Mouse (Mus musculus) hindbrain, embryonic 10.5 days (tissue): Measurements from ENCODE around the gene Plxna4. TPM values are rescaled to one million over a fixed set of nuclear protein-coding genes. Genes with fewer than 3 reads are reported as not detected.
A peak's percentile ranks its signal among the peaks of the same experiment; 100 is the strongest.

Experiments used
- DNase-seq: peaks from one replicate; pipeline ENCODE4 v3.0.0-alpha.2; 2017; ENCODE audit warnings: low spot score
- H3K27ac ChIP-seq: fragments of 300-500 bp; sonication (generic); 2 replicates; pipeline ENCODE4 v1.5.1; 2016; ENCODE audit warnings: mild to moderate bottlenecking, moderate library complexity
- H3K27me3 ChIP-seq: fragments of 300-500 bp; sonication (generic); 2 replicates; pipeline ENCODE4 v1.6.1; 2016; ENCODE audit warnings: mild to moderate bottlenecking; ENCODE audit not compliant: poor library complexity, insufficient read depth, severe bottlenecking
- H3K36me3 ChIP-seq: fragments of 300-500 bp; sonication (generic); 2 replicates; pipeline ENCODE4 v1.6.1; 2016; ENCODE audit warnings: mild to moderate bottlenecking, moderate library complexity
- H3K4me1 ChIP-seq: fragments of 300-500 bp; sonication (generic); replicated peaks from 2 replicates; pipeline ENCODE4 v1.6.1; 2016; ENCODE audit warnings: mild to moderate bottlenecking
- H3K4me3 ChIP-seq: fragments of 300-500 bp; sonication (generic); 2 replicates; pipeline ENCODE4 v1.5.1; 2016; ENCODE audit warnings: mild to moderate bottlenecking, moderate library complexity
- H3K9me3 ChIP-seq: fragments of 300-500 bp; sonication (generic); 2 replicates; pipeline ENCODE4 v1.6.1; 2016; ENCODE audit warnings: mild to moderate bottlenecking, moderate library complexity
- WGBS: fragments of 180-500 bp; shearing (Covaris S2); methylation state at CpG from one replicate; pipeline ENCODE4 v1.1.7; 2016; 5-methylcytosine and 5-hydroxymethylcytosine counted together
- polyA plus RNA-seq: library from polyadenylated mRNA; unstranded; fragments of >200 nt; fragmentation: Nextera tagmentation; extraction: Ambion mirVana; gene quantifications from 2 replicates; pipeline ENCODE4 v1.2.1, GENCODE M21; 2016

Gene Plxna4
- polyA plus RNA-seq, 1 experiment from 2014 or later = 3.8 TPM

DNA sequence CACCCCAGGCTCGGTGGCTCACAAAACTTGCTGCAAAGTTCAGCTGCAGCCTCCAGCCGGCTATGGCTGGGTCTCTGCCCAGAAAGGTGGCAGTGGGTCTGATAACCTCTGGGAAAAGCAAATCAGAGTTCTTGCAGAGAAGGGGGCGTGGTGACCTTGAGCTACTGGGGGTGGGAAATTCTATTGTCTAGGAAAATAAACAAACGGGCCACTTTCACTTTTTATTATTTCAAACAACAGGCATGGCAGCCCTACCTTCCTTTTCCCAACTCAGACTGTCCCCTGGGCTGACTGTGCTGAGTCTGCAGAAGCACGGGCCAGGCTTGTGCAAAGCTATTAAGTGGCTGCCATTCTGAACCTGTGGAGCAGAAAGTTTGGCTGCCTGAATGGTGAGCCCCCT lies 94.4 kb downstream of the Plxna4 start:
- H3K4me1 ChIP-seq = peaks cover 16% of the 10 kb centered on the region
- no peaks in the 10 kb centered on the region for H3K9me3 ChIP-seq
- no peak overlapping the region; the same call in 1 of the 2 replicates for H3K27ac ChIP-seq
- H3K4me3 ChIP-seq = no peak overlapping the region
- no peaks in the 10 kb centered on the region for H3K27me3 ChIP-seq
- DNase-seq = no peak
- no peaks in the 10 kb centered on the region for H3K36me3 ChIP-seq
- WGBS = 33% methylated on average over 5 of the region's 5 CpGs

DNA sequence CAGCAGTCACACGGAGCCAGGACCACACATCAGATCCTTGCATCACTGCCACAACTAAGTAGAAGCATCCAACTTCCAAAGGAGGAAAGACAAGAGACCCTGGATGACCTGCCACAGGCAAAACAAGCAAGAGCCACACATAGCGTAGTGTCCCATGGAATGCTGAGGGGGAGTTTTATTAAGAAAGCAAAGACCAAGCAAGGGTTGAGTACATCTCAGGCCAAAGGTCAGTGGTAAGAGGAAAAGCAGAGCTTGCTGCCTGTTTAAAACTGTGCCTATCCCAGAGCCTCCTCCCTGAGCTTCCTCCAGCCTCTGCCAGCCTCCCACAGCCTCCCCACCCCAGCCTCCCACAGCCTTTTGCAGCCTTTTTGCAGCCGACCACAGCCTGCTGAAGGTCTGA lies 100.9 kb downstream of the Plxna4 start:
- Histone ChIP-seq H3K27ac (peak overlapping the region; percentile 45), H3K9me3 (no peaks in the 10 kb centered on the region), H3K27me3 (no peaks in the 10 kb centered on the region), H3K36me3 (no peaks in the 10 kb centered on the region), H3K4me3 (no peak overlapping the region), H3K4me1 (peaks cover 13% of the 10 kb centered on the region)
- no peak for DNase-seq
- 58% methylated on average over 3 of the region's 3 CpGs for WGBS

DNA sequence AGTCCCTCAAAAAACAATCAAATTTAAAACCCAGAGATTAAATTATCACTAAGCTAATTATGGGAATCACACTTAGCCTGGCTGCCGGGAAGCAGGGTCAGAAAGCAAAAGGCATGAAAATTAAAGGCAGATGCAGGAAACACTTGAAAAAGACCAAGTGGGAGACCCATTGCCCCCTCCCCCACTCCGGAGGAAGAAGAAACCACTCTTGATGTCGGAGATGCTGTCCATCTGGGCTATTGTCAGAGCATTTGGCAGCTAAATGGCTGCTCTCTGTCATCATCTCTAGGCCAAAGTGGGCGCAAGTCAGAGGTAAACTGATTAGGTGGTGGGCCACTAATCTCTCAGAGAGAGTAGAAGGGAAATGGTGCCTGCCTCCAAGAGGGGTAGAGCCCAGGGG lies 105.5 kb downstream of the Plxna4 start:
- Histone ChIP-seq H3K27me3 (no peaks in the 10 kb centered on the region), H3K4me3 (no peak overlapping the region), H3K4me1 (peaks cover 42% of the 10 kb centered on the region), H3K9me3 (no peaks in the 10 kb centered on the region), H3K36me3 (no peaks in the 10 kb centered on the region), H3K27ac (no peak overlapping the region)
- DNase-seq = peak; percentile 19
- WGBS = 50% methylated on average over 4 of the region's 4 CpGs

DNA sequence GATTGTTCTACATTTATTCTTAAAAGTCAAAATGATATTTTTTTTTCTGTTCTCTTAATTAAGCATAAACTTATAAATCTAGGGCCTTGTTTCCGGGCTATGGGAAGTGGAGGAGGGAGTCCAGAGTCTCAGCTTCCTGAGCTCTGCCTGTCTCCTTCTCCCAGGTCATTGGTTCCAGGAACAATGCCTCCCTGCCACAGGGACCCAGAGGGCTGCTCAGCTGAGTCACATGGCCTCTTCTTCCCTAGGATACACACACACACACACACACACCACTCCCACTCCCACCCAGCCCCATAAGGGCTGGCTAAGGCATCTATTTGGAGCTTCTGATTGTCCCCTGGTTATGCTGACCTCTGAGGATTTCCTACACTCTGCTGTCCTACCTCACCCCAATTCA lies 107.3 kb downstream of the Plxna4 start:
- H3K36me3 ChIP-seq = no peaks in the 10 kb centered on the region
- H3K27ac ChIP-seq = no peak overlapping the region
- no peaks in the 10 kb centered on the region for H3K27me3 ChIP-seq
- H3K4me3 ChIP-seq = no peak overlapping the region
- 79% methylated on average over 1 of the region's 1 CpGs for WGBS
- H3K9me3 ChIP-seq = no peaks in the 10 kb centered on the region
- peaks cover 37% of the 10 kb centered on the region for H3K4me1 ChIP-seq
- DNase-seq = no peak

DNA sequence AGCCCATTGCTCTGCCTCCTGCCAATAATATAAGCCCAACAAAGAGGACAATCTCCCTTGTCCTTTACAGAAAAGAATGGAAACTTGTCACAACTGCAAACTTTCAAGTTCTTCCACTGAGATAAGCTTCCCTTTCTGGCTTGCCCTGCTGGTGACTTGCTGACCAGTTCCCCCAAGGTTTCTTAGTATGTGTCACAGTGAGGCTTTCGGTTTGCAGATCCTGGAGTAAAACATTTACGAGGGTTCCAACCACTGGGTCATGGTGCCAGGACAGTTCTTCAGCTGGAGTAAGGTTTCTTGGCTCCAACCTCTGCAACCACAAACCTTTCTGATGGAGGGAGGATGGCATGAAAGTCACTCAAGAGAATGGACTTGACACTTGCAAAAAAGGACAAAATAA lies 108.2 kb downstream of the Plxna4 start:
- H3K4me3 ChIP-seq = no peak overlapping the region
- no peak for DNase-seq
- H3K27me3 ChIP-seq = no peaks in the 10 kb centered on the region
- peak overlapping the region; percentile 54 for H3K27ac ChIP-seq
- H3K4me1 ChIP-seq = peaks cover 39% of the 10 kb centered on the region
- no peaks in the 10 kb centered on the region for H3K9me3 ChIP-seq
- H3K36me3 ChIP-seq = no peaks in the 10 kb centered on the region
- WGBS = 81% methylated on average over 2 of the region's 2 CpGs

DNA sequence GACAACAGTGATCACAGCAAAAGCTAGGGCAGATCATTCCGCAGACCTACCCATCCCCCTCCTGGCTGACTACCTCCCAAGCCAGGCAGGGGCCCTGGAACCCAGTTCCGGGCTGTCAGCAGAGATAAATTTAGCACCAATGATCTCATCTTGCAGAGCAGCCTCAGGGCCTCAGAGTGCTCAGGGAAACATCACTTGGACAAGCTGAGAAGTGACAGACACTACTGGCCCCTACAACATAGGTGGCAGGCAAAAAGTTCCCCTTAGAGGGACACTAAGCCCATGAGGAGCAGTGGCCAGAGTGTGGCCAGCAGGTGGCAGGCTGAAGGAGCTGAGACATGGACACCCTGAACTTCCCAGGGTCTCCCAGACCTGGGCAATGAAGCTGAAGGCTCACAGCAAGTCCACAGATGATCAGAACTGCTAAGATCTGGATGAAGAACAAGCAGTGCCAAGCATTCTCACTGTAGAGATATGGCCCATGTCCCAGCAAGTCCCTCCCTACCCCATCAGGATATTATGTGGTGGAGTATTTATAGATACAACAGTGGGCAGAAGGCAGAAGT lies 108.7 kb downstream of the Plxna4 start:
- 51% methylated on average over 2 of the region's 2 CpGs for WGBS
- H3K27ac ChIP-seq = peak overlapping the region; percentile 54; the same call in 1 of the 2 replicates
- DNase-seq = peak; percentile 41

DNA sequence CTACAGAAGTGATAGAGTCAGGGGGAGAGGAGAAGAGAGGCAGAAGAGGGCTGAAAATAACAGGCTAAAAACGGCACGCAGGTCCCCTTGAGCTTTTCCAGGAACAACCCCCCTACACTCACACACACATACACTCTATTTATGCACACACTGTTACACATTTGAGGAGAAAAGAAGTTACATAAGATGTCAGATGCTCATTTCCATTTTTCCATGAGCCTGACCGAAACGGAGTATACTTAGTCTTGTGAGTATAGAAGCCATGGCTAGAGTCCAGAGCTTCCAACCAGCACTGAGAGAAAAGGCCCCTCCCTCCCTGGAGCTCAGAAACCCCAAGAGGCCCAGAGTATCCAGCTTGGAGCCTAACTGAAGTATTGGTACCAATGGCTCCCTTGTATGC lies 112.0 kb downstream of the Plxna4 start:
- Histone ChIP-seq H3K27me3 (no peaks in the 10 kb centered on the region), H3K36me3 (no peaks in the 10 kb centered on the region), H3K27ac (no peak overlapping the region), H3K4me3 (no peak overlapping the region), H3K4me1 (peaks cover 27% of the 10 kb centered on the region), H3K9me3 (no peaks in the 10 kb centered on the region)
- no peak for DNase-seq
- WGBS = 92% methylated on average over 4 of the region's 4 CpGs

More for the DNA sequence above, 108.7 kb downstream of the Plxna4 start:
- Histone ChIP-seq H3K4me3 (no peak overlapping the region), H3K36me3 (no peaks in the 10 kb centered on the region), H3K4me1 (peaks cover 41% of the 10 kb centered on the region), H3K27me3 (no peaks in the 10 kb centered on the region), H3K9me3 (no peaks in the 10 kb centered on the region)

DNA sequence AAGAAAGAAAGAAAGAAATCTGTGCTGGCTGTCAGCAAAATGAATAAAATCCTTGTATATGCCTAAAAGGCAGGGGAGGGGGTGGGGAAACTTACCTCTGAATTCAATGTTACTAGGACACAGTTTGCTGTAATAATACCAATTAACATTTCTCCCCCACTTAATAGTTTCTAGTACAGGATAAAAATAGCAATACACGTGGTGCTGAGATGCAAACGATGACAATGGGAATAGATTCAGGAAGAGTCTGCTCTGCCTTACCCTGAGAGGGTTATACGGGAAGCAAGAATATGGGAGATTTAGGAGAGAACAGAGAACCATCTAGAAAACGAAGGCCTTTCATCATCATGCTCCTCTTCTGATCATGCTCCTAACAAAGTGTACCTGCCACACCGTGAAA lies 115.9 kb downstream of the Plxna4 start:
- H3K27me3 ChIP-seq = no peaks in the 10 kb centered on the region
- H3K9me3 ChIP-seq = no peaks in the 10 kb centered on the region
- no peak overlapping the region for H3K4me3 ChIP-seq
- no peak overlapping the region for H3K27ac ChIP-seq
- no peak for DNase-seq
- 87% methylated on average over 5 of the region's 5 CpGs for WGBS
- H3K36me3 ChIP-seq = no peaks in the 10 kb centered on the region
- 0 out of 2 replicates have a peak, but pooled peaks cover 4% of the 10 kb centered on the region for H3K4me1 ChIP-seq

DNA sequence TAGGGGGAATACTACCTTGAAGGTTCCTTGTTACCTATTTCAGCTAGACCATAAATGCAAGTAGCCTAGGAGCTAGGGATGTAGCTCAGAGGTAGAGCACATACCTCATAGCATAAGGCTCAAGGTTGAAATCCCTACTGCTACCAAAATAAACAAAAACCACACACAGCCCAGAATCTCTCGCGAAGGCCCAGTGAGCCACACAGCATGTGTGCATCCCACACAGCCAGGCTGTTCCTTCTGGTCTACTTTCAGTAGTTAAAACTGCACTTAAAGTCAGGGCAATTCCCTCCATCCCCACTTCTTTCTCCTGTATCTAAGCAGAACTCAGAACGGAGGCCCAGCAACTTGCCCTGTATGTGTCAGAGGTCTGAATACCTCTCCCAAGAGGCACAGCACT lies 116.4 kb downstream of the Plxna4 start:
- DNase-seq = no peak
- Histone ChIP-seq H3K27ac (no peak overlapping the region), H3K9me3 (no peaks in the 10 kb centered on the region), H3K36me3 (no peaks in the 10 kb centered on the region), H3K4me1 (0 out of 2 replicates have a peak, but pooled peaks cover 4% of the 10 kb centered on the region), H3K27me3 (no peaks in the 10 kb centered on the region), H3K4me3 (no peak overlapping the region)
- 62% methylated on average over 3 of the region's 3 CpGs for WGBS

DNA sequence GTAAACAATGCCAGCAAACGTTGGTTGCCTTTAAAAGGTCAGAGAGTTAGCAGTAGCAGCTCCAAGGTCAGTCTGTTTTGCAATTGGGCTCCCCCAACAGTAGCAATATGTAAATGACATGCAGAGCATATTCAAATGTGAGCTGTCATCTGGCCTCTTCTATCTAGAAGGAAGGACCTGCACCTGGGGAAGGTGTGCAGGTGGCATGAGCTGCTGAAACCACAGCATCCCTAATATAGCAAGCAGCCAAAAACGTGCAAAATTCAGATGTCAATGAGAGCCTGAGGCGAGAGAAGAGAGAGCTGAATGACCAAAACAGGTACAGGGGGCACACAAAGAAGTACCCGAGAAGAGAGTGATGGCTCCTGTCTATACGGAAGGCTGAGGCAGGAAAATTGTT lies 118.8 kb downstream of the Plxna4 start:
- no peak for DNase-seq
- Histone ChIP-seq H3K27me3 (no peaks in the 10 kb centered on the region), H3K4me1 (peaks cover 6% of the 10 kb centered on the region), H3K4me3 (no peak overlapping the region), H3K9me3 (no peaks in the 10 kb centered on the region), H3K36me3 (no peaks in the 10 kb centered on the region), H3K27ac (no peak overlapping the region)
- 62% methylated on average over 5 of the region's 5 CpGs for WGBS

DNA sequence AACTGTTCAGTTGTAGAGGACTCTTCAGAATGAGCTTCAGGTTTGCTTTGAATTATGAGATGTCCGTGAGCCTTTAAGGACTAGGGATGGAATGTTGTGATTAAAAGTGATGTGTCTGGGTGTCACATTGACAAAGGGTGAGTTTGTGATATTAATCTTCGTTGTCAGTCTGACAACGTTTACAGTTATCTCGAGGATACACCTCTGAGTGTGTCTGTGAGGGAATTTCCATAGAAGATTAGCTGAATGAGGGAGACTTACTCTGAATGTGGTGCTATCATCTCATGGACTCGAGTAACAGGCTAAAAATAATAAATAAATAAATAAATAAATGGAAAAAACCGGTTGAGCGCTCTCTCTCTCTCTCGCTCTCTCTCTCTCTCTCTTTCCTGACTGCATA lies 122.9 kb downstream of the Plxna4 start:
- H3K4me1 ChIP-seq = peaks cover 15% of the 10 kb centered on the region
- H3K9me3 ChIP-seq = no peaks in the 10 kb centered on the region
- H3K27me3 ChIP-seq = no peaks in the 10 kb centered on the region
- H3K4me3 ChIP-seq = no peak overlapping the region
- H3K36me3 ChIP-seq = no peaks in the 10 kb centered on the region
- DNase-seq = no peak
- 86% methylated on average over 8 of the region's 8 CpGs for whole genome bisulfite sequencing
- no peak overlapping the region for H3K27ac ChIP-seq

DNA sequence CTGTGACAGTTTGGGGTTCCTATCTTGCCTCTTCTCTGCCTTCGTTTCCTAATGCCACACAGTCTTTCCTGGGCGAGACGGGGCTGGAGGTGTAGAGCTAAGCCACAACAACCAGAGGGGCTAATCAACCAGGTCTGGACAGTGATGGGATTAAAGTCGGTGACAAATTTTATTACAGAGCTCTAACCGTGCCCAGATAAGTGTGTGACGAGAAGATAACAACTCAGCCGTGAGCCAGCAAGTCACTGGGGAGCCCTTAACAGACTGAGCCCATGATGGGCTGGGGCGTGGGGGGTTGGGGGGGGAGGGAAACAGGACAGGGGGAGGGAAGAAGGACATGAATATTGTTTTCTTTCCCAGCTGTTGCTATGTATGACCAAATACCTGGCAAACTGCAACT lies 123.4 kb downstream of the Plxna4 start:
- H3K4me3 ChIP-seq = no peak overlapping the region
- 61% methylated on average over 8 of the region's 8 CpGs for WGBS

DNA sequence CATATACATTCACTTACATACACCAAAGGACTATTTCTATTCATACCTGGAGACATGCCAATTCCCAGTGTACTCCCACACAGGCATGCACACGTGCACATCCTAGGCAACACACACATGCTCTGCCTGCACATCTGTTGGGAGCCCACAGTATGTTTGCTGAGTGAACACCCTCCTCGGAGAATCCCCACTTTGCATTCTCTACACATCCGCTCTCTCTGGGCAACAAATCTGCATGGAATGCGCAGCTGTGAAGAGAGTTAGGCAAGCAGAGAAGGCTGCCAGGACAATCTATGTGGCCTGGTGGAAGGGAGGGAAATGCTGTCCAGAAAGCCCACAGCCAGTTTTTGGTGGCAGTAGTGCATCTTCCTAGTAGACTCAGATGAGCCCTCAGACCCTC lies 123.9 kb downstream of the Plxna4 start:
- WGBS = 73% methylated on average over 4 of the region's 4 CpGs
- no peak overlapping the region for H3K27ac ChIP-seq
- no peak for DNase-seq

More for the DNA sequence above, 123.4 kb downstream of the Plxna4 start:
- Histone ChIP-seq H3K4me1 (peaks cover 17% of the 10 kb centered on the region), H3K27ac (no peak overlapping the region), H3K9me3 (no peaks in the 10 kb centered on the region), H3K27me3 (no peaks in the 10 kb centered on the region), H3K36me3 (no peaks in the 10 kb centered on the region)
- no peak for DNase-seq

DNA sequence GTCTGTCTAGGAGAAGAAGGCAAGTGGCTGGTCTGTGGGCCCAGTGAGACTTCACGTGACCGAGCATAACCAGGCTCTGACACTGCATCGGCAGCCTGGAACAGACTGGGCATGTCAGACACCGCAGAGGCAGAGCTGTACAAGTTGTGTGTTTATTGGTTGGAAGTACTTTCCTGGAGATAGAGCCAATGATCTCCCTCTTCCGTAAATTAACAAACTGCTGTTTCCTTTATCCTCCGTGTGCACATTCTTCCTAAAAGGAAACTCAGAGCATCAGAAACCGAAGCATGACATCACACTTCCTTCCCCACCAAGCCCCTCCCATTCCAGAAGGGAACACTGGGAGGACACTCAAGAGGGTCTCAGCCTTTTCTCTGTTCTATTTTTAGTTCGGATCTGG lies 127.6 kb downstream of the Plxna4 start:
- no peaks in the 10 kb centered on the region for H3K36me3 ChIP-seq
- H3K4me1 ChIP-seq = peaks cover 17% of the 10 kb centered on the region
- no peaks in the 10 kb centered on the region for H3K9me3 ChIP-seq
- H3K27ac ChIP-seq = no peak overlapping the region
- H3K4me3 ChIP-seq = no peak overlapping the region
- no peak for DNase-seq
- no peaks in the 10 kb centered on the region for H3K27me3 ChIP-seq
- WGBS = 81% methylated on average over 8 of the region's 8 CpGs

More for the DNA sequence above, 123.9 kb downstream of the Plxna4 start:
- H3K9me3 ChIP-seq = no peaks in the 10 kb centered on the region
- no peak overlapping the region for H3K4me3 ChIP-seq
- H3K36me3 ChIP-seq = no peaks in the 10 kb centered on the region
- H3K27me3 ChIP-seq = no peaks in the 10 kb centered on the region
- peaks cover 17% of the 10 kb centered on the region for H3K4me1 ChIP-seq
